Mouse (Mus musculus) liver, embryonic 16.5 days (tissue): ENCODE results near the gene Git2. TPM values are rescaled to one million over a fixed set of nuclear protein-coding genes. Genes with fewer than 3 reads are reported as not detected.

Experiments used
- ATAC-seq: fragments of 200-750 bp; cut with Nextera tagmentation; 2 replicates; pipeline ENCODE4 v1.8.0; 2017; ENCODE audit warnings: low read depth, mild to moderate bottlenecking, moderate number of reproducible peaks, moderate library complexity
- H3K27ac ChIP-seq: fragments of 300-500 bp; sonication (generic); 2 replicates; pipeline ENCODE4 v1.5.1; 2014; ENCODE audit warnings: mild to moderate bottlenecking, low read length
- H3K27me3 ChIP-seq: fragments of 300-500 bp; sonication (generic); 2 replicates; pipeline ENCODE4 v1.6.1; 2014; ENCODE audit warnings: low read depth, low read length, mixed read lengths; ENCODE audit not compliant: control insufficient read depth, insufficient read depth
- H3K36me3 ChIP-seq: fragments of 300-500 bp; sonication (generic); 2 replicates; pipeline ENCODE4 v1.6.1; 2014; ENCODE audit warnings: mild to moderate bottlenecking; ENCODE audit not compliant: control insufficient read depth, insufficient read depth
- H3K4me1 ChIP-seq: fragments of 300-500 bp; sonication (generic); 2 replicates; pipeline ENCODE4 v1.6.1; 2014; ENCODE audit warnings: low read depth, low read length, mixed read lengths; ENCODE audit not compliant: control insufficient read depth
- H3K4me2 ChIP-seq: fragments of 300-500 bp; sonication (generic); 2 replicates; pipeline ENCODE4 v1.6.1; 2014; ENCODE audit warnings: low read depth, low read length, mixed read lengths
- H3K4me3 ChIP-seq: fragments of 300-500 bp; sonication (generic); 2 replicates; pipeline ENCODE4 v1.5.1; 2014; ENCODE audit warnings: low read depth, mild to moderate bottlenecking, low read length
- H3K9ac ChIP-seq: fragments of 300-500 bp; sonication (generic); 2 replicates; pipeline ENCODE4 v1.6.1; 2014; ENCODE audit warnings: low read depth, low read length
- H3K9me3 ChIP-seq: fragments of 300-500 bp; sonication (generic); replicated peaks from 2 replicates; pipeline ENCODE4 v1.6.1; 2016; ENCODE audit warnings: low read length; ENCODE audit not compliant: control insufficient read depth
- WGBS: fragments of 180-500 bp; shearing (Covaris S2); extraction: QIAGEN DNeasy Blood & Tissue Kit; methylation state at CpG from one replicate; pipeline ENCODE4 v1.1.7; 2014; ENCODE audit not compliant: insufficient replicate concordance; 5-methylcytosine and 5-hydroxymethylcytosine counted together
- polyA plus RNA-seq: library from polyadenylated mRNA; unstranded; fragments of >200 nt; fragmentation: Nextera tagmentation; extraction: Ambion mirVana; gene quantifications from 2 replicates; pipeline ENCODE4 v1.2.1, GENCODE M21; 2015

Git2 gene
- polyA plus RNA-seq, 1 experiment from 2014 or later, result 16.1 TPM

DNA sequence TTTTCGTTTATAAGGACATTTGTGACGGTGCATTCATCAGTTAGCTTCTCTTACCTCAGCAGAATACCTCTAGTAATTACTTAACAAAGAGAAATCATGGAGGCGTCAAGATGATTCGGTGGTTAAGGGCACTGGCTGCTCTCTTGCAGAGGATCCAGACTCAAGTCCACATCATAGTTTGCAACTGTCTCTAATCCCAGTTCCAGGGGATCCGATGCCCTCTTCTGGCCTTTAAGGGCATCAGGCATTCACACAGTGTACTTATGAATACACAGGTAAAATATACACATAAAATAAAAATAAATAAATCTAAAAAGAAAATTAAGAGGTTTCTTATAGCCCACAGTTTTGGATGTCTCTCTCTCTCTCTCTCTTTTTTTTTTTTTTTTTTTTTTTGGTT, 79.5 kb downstream of the Git2 start:
- H3K27ac ChIP-seq, result no peak overlapping the region
- no peaks in the 10 kb centered on the region for H3K27me3 ChIP-seq
- H3K4me2 ChIP-seq, result no peak overlapping the region
- no peaks in the 10 kb centered on the region for H3K9me3 ChIP-seq
- no peak for ATAC-seq
- WGBS, result 53% methylated on average over 5 of the region's 5 CpGs
- H3K9ac ChIP-seq, result no peak overlapping the region
- no peaks in the 10 kb centered on the region for H3K36me3 ChIP-seq
- H3K4me3 ChIP-seq, result no peak overlapping the region
- H3K4me1 ChIP-seq, result peaks cover 5% of the 10 kb centered on the region

GRCm38 (mm10) chr5:114690633-114691567, 84.4 kb downstream of the Git2 start, which contains the start of gene Gltp:
TSS of gene Gltp (minus strand) at chr5:114690984.
- Histone ChIP-seq H3K4me1 (peaks cover 22% of the 10 kb centered on the region), H3K9me3 (no peaks in the 10 kb centered on the region), H3K9ac (peak within 1 kb of the TSS; percentile 85), H3K27me3 (no peaks in the 10 kb centered on the region), H3K4me2 (peak within 1 kb of the TSS; percentile 99), H3K27ac (0 out of 2 replicates have a peak within 1 kb of the TSS, but pooled peaks have one; percentile 42), H3K36me3 (no peaks in the 10 kb centered on the region), H3K4me3 (peak within 1 kb of the TSS; percentile 77)
- WGBS, result 5% methylated on average over 66 of the region's 75 CpGs
- ATAC-seq, result peak; percentile 98

- H3K4me2 ChIP-seq, result peak overlapping the region; percentile 99
- no peaks in the 10 kb centered on the region for H3K9me3 ChIP-seq
- H3K36me3 ChIP-seq, result no peaks in the 10 kb centered on the region
- H3K27ac ChIP-seq, result no peak overlapping the region
- peak overlapping the region; percentile 77 for H3K4me3 ChIP-seq
- H3K4me1 ChIP-seq, result peaks cover 22% of the 10 kb centered on the region
- no peaks in the 10 kb centered on the region for H3K27me3 ChIP-seq
- no peak for ATAC-seq
- H3K9ac ChIP-seq, result peak overlapping the region; percentile 85
- 13% methylated on average over 16 of the region's 16 CpGs for WGBS
Measured at GRCm38 (mm10) chr5:114689700-114690366, 85.5 kb downstream of the Git2 start.

DNA sequence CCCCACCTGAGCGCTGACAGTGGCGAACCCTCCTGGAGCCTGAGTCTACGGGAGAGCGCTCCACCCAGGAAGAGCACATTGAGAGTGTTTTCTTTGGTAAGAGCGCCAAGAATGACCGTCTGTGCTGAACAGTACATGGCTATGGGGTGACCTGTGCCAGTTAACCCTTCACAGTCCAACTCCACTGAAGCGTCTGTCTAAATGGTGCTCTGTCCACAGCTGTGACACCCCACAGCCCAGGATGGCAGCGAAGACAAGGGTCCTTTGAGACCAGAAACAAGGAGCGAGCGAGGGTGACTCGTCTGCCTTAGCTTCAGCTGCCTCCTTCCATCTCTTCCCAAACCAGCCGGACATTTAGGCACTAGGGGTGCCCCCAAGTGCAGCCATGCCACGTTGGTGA, 86.6 kb downstream of the Git2 start:
- Histone ChIP-seq H3K27ac (no peak overlapping the region), H3K9ac (no peak overlapping the region), H3K4me1 (peaks cover 22% of the 10 kb centered on the region), H3K27me3 (no peaks in the 10 kb centered on the region), H3K36me3 (no peaks in the 10 kb centered on the region), H3K9me3 (no peaks in the 10 kb centered on the region), H3K4me2 (no peak overlapping the region), H3K4me3 (no peak overlapping the region)
- 81% methylated on average over 13 of the region's 13 CpGs for WGBS
- no peak for ATAC-seq

GRCm38 (mm10) chr5:114687901-114688300, 87.4 kb downstream of the Git2 start:
- Histone ChIP-seq H3K27ac (no peak overlapping the region), H3K4me1 (peaks cover 22% of the 10 kb centered on the region), H3K4me3 (no peak overlapping the region), H3K4me2 (no peak overlapping the region), H3K36me3 (no peaks in the 10 kb centered on the region), H3K9ac (no peak overlapping the region), H3K9me3 (no peaks in the 10 kb centered on the region), H3K27me3 (no peaks in the 10 kb centered on the region)
- no peak for ATAC-seq

GRCm38 (mm10) chr5:114686726-114687210, 88.5 kb downstream of the Git2 start:
- peaks cover 22% of the 10 kb centered on the region for H3K4me1 ChIP-seq
- no peak overlapping the region for H3K4me3 ChIP-seq
- H3K36me3 ChIP-seq, result no peaks in the 10 kb centered on the region
- H3K4me2 ChIP-seq, result no peak overlapping the region
- 87% methylated on average over 7 of the region's 7 CpGs for WGBS
- no peak for ATAC-seq
- no peaks in the 10 kb centered on the region for H3K9me3 ChIP-seq
- no peak overlapping the region for H3K27ac ChIP-seq
- no peak overlapping the region for H3K9ac ChIP-seq
- H3K27me3 ChIP-seq, result no peaks in the 10 kb centered on the region

DNA sequence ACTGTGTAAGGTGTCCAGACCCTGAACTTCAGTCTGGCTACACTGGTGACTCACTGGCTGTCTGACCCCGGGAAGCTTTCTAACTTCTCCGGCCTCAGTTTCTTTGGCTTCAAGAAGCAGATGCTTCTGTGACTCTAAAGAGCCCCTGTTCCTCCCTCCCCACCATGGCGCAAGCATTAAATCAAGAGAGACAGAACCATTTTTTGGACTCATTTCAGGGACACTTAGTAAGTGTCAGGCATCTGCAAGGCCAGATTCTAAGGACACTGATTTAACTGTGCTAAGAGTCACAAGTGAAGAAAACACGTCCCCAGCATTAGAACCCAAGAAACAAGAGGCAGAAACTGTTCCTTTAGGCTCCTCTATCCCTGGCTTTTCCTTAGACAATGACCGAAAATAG, 89.3 kb downstream of the Git2 start:
- Histone ChIP-seq H3K4me1 (peaks cover 18% of the 10 kb centered on the region), H3K27me3 (no peaks in the 10 kb centered on the region), H3K36me3 (no peaks in the 10 kb centered on the region), H3K4me3 (no peak overlapping the region), H3K9me3 (no peaks in the 10 kb centered on the region), H3K9ac (no peak overlapping the region), H3K4me2 (no peak overlapping the region), H3K27ac (no peak overlapping the region)
- ATAC-seq, result no peak
- 77% methylated on average over 5 of the region's 5 CpGs for WGBS

DNA sequence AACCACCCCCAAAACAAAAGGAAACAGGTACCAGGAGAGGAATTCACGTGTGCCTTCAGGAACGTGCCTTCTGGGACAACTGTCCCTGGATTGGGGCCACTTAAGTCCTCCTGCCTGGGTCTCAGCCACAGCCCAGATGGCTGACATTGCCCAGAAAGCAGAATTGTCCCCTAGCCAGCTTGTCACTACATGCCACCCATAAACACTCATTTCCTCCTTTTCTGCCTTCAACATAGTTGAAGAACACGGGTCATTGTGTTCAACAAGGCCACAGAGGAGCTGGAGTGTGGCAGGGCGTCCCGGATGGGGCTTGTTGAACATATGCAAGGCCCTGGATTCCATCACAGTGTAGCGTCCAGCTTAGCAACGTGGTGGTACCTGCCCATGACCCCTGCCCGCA, 93.6 kb downstream of the Git2 start:
- Histone ChIP-seq H3K36me3 (no peaks in the 10 kb centered on the region), H3K4me1 (no peaks in the 10 kb centered on the region), H3K27ac (no peak overlapping the region), H3K9me3 (no peaks in the 10 kb centered on the region), H3K4me2 (no peak overlapping the region), H3K4me3 (no peak overlapping the region), H3K9ac (no peak overlapping the region), H3K27me3 (no peaks in the 10 kb centered on the region)
- no peak for ATAC-seq
- WGBS, result 53% methylated on average over 8 of the region's 8 CpGs
